Mouse (Mus musculus) lung, postnatal 36 days (tissue): ENCODE results near the gene Lactb.

Source experiments
- DNase-seq: peaks from one replicate; pipeline ENCODE4 v3.0.0; 2022; ENCODE audit warnings: mixed read lengths

Lactb gene

GRCm38 (mm10) chr9:66978468-66978867, 3.2 kb upstream of the Lactb start:
- DNase-seq: no peak

- DNase-seq: peak; percentile 29
Measured at GRCm38 (mm10) chr9:66977982-66978381, 2.7 kb upstream of the Lactb start.

- DNase-seq: no peak
Measured at GRCm38 (mm10) chr9:66977121-66977520, 1.8 kb upstream of the Lactb start.

DNA sequence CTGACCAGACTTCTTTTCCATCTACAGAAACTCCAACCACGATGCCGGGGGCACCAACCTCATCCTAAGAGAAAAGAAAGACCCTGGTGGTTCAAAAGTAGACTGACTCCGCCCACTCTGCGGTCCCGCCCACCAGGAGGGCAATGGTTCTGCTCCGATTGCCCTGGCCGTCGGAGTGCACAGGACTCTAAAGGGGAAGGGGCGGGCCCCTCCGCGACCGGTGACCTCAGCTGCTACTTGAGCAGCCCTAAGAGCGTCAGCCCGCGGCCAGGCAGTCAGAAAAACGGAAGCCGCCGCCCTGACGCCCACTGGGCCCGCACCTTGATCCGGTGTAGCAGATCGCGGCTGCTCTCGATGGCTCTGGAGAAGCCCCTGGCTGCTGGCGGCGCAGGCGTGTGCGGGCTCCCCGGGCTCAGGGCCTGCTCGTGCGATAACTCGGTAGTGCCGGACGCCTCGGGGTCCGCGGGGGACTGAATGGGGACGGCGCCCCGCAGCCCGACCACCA, 511 bp downstream of the Lactb start:
- peak; percentile 93 for DNase-seq

DNA sequence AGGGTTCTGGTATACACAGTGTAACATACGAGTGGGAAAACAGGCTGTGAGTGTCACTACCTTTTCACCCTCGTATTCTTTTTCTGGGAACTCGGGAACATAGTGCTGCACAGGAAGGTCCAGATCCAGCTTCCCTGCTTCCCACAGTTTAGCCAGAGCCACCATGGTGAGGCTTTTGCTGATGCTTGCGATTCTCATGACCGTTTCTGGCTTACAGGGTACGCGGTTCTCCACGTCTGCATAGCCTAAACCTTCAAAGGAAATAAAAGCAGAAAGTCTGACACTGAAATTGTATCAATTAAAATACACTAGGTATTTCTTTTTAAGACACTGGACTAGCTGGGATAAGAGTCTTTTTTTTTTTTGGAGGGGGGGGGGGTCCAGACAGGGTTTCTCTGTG, 4.2 kb downstream of the Lactb start:
- DNase-seq: no peak

DNA sequence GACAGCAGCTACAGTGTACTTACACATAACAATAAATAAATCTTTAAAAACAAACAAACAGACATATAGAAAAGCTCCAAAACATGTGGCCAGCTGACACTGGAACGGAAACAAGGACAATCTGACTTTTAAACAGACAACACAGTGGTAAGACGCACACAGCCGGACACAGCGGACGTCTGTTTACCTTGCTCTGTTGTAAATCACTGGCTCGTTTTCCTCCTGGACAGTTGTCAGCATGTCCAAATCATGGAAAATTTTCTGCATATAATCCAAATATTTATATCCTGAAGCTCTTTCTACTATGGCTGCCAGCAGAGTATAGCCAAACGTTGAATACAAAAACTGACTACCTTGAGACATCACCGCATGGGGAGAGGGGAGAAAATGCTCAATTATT, 7.8 kb downstream of the Lactb start:
- DNase-seq: no peak

DNA sequence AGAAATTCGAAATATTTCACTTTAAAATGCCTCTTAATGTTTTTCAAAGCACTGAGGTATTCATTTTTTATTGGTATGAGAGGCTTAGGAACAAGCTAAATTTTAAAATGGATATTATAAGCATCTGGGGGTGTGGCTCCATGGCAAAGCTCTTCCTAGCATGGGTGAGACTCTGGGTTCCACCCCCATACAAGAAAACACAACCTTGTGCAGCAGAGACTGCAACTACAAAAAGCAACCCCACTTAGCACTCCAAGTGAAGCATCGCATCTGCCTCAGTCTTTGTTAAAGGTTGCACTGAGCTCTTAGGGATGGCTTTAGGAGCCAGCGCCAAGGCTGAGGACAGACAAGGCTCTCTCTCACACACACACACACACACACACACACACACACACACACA, 13.8 kb downstream of the Lactb start:
- DNase-seq: no peak

DNA sequence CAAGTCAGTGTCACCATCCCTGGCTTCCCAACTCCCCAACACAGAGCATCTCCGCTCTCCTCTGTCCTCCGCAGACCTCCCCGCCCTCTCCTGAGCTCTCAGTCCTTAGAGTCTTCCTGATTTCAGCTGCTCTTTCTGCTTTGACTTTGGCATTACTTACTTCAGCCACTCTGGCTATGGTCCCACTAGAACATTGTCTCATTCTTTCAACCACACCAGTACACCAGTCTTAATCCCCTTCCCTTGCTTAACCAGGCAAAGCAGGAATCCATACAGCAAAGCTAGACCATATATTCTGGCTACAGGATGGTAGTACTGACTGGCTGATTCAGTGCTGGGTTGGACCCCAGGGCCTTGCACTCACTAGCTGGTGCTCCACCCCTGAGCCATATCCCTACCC, 17.8 kb downstream of the Lactb start:
- DNase-seq: no peak

DNA sequence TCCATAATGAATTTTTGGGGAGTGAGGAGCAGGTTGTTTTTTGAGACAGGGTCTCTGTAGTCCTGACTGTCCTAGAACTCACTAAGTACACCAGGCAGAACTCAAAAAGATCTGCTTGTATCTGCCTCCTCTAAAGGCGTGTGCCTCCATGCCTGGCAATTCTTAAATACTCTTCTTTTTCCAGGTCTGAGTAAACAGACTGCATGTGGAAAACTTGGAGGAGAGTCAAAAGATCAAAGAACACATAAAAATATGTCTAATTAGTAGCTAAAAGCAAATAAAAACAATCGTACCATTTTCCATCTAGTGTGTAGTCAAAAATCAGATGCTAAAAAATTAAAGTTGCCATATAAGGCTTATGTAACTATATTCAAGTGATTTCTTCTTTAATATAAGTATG, 22.4 kb downstream of the Lactb start:
- DNase-seq: no peak

DNA sequence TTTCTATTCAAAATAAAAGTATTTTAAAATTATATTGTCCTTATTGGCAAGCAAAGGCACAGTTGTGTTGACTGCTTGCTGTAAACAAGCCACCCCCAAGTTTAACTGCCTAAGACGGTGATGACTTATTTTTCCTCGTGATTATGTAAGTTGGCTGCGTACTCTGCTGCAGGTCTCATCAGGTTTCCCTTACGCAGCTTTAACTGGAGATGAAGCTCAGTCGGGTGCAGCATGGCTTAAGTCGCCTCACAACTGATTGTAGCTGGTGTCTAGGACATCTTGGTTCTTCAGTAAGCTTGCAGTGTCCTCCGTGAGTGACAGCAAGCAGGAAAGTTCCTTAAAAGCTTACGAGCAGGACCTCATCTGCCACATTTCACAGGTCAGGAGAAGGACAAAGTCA, 23.0 kb downstream of the Lactb start:
- no peak for DNase-seq

DNA sequence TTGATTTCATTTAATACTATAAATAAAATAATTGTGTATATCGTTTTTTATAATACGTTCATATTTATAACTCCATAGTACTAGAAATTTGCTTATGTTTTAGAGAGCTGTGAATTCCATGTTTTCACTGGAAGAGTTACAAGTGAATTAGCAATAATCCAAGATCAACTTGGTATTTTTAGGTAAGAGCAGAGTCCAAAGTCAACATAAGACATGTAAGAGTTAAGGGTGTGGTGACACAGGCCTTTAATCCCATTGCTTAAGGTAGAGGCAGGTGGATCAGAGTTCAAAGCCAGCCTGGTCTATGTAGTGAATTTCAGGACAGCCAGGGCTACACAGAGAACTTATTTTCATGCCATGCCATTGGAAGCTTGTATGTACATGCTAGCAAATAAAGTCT, 26.7 kb downstream of the Lactb start:
- DNase-seq: no peak

DNA sequence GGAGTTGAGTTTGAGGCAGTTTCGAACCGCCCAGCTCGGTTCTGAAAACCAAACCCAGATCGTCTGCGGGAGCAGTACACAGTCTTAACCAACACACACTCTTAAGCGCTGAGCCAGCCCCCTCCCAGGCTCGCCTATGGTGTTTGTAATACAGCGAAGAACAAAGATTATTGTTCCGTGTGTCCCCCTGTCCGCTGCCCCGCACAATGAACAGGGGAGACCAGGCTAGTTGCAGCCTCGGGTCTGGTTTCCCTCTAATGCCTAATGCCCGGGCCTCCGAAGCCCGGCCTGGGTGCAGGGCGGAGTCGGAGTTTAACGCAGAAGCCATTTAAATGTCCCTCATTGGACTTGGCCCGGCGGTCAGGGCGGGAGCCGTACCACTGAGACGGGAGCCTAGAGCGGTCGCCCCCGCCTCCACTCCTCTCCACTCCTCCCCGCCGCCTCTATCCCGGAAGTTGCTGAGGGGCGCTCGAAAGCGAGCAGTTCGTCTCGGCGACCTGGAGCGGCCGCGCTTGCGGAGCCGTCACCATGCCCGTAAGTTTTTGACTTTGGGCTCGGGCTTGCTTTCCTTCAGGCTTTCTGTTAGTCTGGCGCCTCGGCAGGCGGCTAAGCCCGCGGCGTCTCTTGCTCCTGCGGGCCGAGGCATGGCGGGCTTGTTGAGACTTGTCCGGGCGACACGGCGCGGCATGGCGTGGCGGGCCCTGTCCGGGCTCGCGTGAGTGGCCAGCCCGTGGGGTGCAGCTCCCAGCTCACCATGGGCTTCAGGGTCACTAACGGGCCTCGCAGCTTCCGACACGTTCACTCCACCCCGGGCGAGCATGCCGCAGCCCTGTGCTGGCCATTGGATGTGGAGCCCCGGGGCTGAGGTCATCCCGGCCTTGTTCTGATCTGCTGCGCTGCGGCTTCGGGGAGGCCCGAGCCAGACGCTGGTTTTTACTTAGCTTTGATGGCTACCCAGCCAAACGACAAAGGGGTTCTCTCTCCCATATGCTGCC, 29.3 kb downstream of the Lactb start, which contains the start of gene Rps27l:
Gene Rps27l (plus strand): TSS at position 440 of the 995 bp plus-strand sequence.
- DNase-seq: peak; percentile 96

- no peak for DNase-seq
Measured at GRCm38 (mm10) chr9:66945161-66945560, 30.1 kb downstream of the Lactb start.

DNA sequence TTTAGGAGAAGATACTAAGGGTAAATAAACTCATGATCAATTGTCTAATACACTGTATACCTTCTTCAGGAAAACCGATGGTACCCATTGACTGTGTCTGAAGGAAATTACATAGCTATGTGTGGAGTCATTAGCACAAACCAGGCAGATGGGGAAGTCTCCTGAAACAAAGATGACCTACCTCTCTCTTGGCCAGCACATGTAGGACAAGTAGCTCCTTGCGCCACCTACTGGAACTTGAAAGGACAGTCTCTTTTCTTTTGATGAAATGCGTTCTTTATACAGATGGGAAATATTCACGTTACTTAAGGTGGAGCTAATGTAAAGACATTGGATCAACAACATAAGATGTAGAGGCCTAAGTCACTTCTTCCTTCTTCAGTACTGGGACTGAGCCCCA, 36.4 kb downstream of the Lactb start:
- peak; percentile 84 for DNase-seq

DNA sequence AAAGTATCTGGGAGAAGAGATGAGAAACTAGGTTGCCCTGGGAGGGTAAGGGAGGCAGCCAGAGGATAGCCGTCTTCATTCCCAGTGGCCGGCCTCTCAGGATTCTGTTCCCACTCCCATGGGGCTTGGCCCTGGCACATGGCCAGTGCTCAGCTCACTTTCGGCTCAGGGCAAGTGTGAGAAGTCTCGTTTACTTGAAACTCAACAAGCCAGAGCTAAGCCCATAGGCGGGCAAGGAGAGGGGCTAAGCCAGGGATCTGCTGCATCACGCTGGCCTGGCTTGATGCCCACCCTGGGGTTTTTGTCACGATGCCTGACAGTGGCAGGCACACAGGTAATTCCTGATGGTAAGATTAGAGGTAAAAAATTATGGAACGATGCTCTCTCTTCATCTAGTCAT, 37.8 kb downstream of the Lactb start:
- DNase-seq: peak; percentile 40

DNA sequence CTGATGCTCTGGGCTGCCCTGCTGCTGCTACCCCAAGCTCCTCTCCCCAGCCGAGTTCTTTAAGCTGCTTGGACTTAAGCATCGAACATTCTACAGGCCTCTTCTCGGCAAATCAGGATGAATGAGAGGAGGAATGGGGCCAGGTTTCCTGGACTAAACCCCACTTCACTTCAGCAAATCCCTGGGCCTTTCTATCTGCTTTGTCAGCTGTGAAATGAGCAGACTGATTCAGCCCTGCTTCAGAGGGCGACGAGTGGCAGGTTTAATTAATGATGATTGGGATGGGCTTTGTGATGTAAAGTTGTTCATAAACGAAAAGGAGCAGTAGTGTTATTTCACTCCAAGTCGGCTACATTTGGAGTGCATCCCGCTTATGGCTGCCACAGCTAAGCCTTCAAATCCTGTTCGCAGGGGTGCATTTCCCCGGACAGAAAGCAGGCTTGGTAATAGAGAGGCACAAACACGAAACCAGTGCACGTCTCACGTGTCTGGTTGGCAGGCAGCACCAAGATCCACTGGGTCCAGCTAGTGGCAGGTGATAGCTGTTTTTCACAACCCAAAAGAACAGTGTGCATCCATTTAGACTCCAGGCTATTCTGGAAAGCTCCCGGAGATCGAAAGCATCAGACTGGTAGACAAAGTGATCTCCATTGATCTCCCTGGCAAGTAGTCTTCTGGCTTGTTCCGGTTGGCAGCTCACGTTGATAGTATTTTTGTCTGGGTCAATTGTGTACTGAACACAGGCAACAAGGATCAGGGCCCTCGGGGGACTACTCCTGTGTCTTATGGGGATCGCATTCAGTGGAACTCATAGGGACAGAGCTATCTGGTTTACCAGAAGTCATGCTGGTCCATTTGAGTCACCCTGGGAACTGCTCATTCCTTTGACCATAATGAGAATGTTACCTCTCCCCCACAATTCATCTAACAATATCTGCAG, 41.1 kb downstream of the Lactb start:
- DNase-seq: no peak

- no peak for DNase-seq
Measured at GRCm38 (mm10) chr9:66930351-66930750, 44.9 kb downstream of the Lactb start.

DNA sequence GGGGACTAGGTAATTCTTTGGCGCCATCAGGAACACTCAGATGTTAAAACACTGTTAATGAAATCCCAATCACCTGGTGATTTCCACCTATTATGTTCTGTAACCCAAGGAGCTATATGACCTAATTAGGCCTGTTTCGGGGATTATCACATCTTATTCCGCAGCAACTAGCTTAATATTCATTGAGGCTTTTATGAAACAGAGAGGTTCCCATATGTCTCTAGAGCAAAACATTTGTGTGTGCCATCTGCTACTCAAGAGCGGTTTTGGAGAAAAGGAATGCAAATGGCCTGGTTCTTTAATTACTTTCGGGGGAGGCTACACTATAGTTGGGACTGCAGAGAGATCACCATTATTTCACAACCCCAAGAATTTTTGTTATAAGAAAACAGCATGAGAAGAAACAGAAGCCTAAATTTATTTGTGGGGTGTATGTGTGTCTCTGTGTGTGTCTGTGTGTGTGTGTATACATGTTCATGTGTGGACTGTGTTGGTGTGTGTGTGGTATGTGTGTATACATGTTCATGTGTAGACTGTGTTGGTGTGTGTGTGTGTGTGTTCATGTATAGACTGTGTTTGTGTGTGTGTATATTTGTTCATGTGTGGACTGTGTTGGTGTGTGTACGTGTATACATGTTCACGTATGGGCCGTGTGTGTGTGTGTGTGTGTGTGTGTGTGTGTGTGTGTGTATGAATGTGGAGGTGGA, 47.4 kb downstream of the Lactb start:
- DNase-seq: no peak

- DNase-seq: no peak
Measured at GRCm38 (mm10) chr9:66925853-66926252, 49.4 kb downstream of the Lactb start.

- peak; percentile 23 for DNase-seq
Measured at GRCm38 (mm10) chr9:66922076-66922475, 53.2 kb downstream of the Lactb start.

- peak; percentile 37 for DNase-seq
Measured at GRCm38 (mm10) chr9:66920488-66921279, 54.6 kb downstream of the Lactb start.

GRCm38 (mm10) chr9:66919981-66920380, 55.3 kb downstream of the Lactb start:
- peak; percentile 31 for DNase-seq
